Mouse (Mus musculus): ENCODE measurements at regions not wholly inside any gene's neighbourhood (a gene's known extent, or its start where the extent isn't known, plus 50 kb on each side); places are given as distances from the start of the nearest gene placed in this dataset.

GRCm38 (mm10) chr8:97308304-97308703 lies 1420.0 kb upstream of the Got2 start:
- 63% methylated on average over 7 of the region's 7 CpGs for WGBS
- no peaks in the 10 kb centered on the region for H3K27me3 ChIP-seq (replicated peaks; ENCODE audit: control insufficient read depth, insufficient read depth, low read length)

GRCm38 (mm10) chr8:97270582-97270981 lies 1382.2 kb upstream of the Got2 start:
- no peaks in the 10 kb centered on the region for H3K9me3 ChIP-seq (ENCODE audit: control insufficient read depth, low read length)
- no peak for DNase-seq (ENCODE audit: low spot score)
- no peak overlapping the region for H3K4me2 ChIP-seq (ENCODE audit: low read length)
- ATAC-seq (replicated peaks; ENCODE audit: low FRiP score, low TSS enrichment, low read depth) = no peak
- 72% methylated on average over 3 of the region's 3 CpGs for WGBS
- H3K27ac ChIP-seq (ENCODE audit: low read depth) = no peak overlapping the region
- H3K27me3 ChIP-seq (replicated peaks; ENCODE audit: control insufficient read depth, insufficient read depth, low read length) = no peaks in the 10 kb centered on the region
- H3K36me3 ChIP-seq (ENCODE audit: control insufficient read depth, insufficient read depth, low read length) = no peaks in the 10 kb centered on the region
- no peak overlapping the region for H3K4me3 ChIP-seq (ENCODE audit: low read depth, low read length)
- H3K9ac ChIP-seq (ENCODE audit: low read length) = no peak overlapping the region
- no peaks in the 10 kb centered on the region for H3K4me1 ChIP-seq (replicated peaks; ENCODE audit: control insufficient read depth, insufficient read depth, low read length)

More at GRCm38 (mm10) chr8:97308304-97308703, 1420.0 kb upstream of the Got2 start:
- H3K27ac ChIP-seq (ENCODE audit: low read depth) = no peak overlapping the region
- ATAC-seq (replicated peaks; ENCODE audit: low FRiP score, low TSS enrichment, low read depth) (no peak), DNase-seq (ENCODE audit: low spot score) (no peak)
- H3K9ac ChIP-seq (ENCODE audit: low read length) = no peak overlapping the region
- H3K36me3 ChIP-seq (ENCODE audit: control insufficient read depth, insufficient read depth, low read length) = no peaks in the 10 kb centered on the region
- H3K4me1 ChIP-seq (replicated peaks; ENCODE audit: control insufficient read depth, insufficient read depth, low read length) = no peaks in the 10 kb centered on the region
- H3K9me3 ChIP-seq (ENCODE audit: control insufficient read depth, low read length) = no peaks in the 10 kb centered on the region
- no peak overlapping the region for H3K4me3 ChIP-seq (ENCODE audit: low read depth, low read length)
- no peak overlapping the region for H3K4me2 ChIP-seq (ENCODE audit: low read length)

GRCm38 (mm10) chr8:97260964-97261363 lies 1372.6 kb upstream of the Got2 start:
- H3K27me3 ChIP-seq (replicated peaks; ENCODE audit: control insufficient read depth, insufficient read depth, low read length) = no peaks in the 10 kb centered on the region
- no peaks in the 10 kb centered on the region for H3K9me3 ChIP-seq (ENCODE audit: control insufficient read depth, low read length)
- ATAC-seq (replicated peaks; ENCODE audit: low FRiP score, low TSS enrichment, low read depth) (no peak), DNase-seq (ENCODE audit: low spot score) (no peak)
- no peaks in the 10 kb centered on the region for H3K4me1 ChIP-seq (replicated peaks; ENCODE audit: control insufficient read depth, insufficient read depth, low read length)
- H3K27ac ChIP-seq (ENCODE audit: low read depth) = no peak overlapping the region
- 98% methylated on average over 1 of the region's 1 CpGs for WGBS
- no peak overlapping the region for H3K4me3 ChIP-seq (ENCODE audit: low read depth, low read length)
- no peaks in the 10 kb centered on the region for H3K36me3 ChIP-seq (ENCODE audit: control insufficient read depth, insufficient read depth, low read length)
- no peak overlapping the region for H3K9ac ChIP-seq (ENCODE audit: low read length)
- H3K4me2 ChIP-seq (ENCODE audit: low read length) = no peak overlapping the region

GRCm38 (mm10) chr8:97254169-97254568 lies 1365.8 kb upstream of the Got2 start:
- no peak overlapping the region for H3K4me3 ChIP-seq (ENCODE audit: low read depth, low read length)
- no peaks in the 10 kb centered on the region for H3K9me3 ChIP-seq (ENCODE audit: control insufficient read depth, low read length)
- no peak for ATAC-seq (replicated peaks; ENCODE audit: low FRiP score, low TSS enrichment, low read depth)

GRCm38 (mm10) chr8:97252232-97252631 lies 1363.9 kb upstream of the Got2 start:
- no peaks in the 10 kb centered on the region for H3K9me3 ChIP-seq (ENCODE audit: control insufficient read depth, low read length)
- WGBS = 92% methylated on average over 3 of the region's 3 CpGs
- no peak for DNase-seq (ENCODE audit: low spot score)
- no peaks in the 10 kb centered on the region for H3K27me3 ChIP-seq (replicated peaks; ENCODE audit: control insufficient read depth, insufficient read depth, low read length)
- no peaks in the 10 kb centered on the region for H3K4me1 ChIP-seq (replicated peaks; ENCODE audit: control insufficient read depth, insufficient read depth, low read length)
- H3K4me2 ChIP-seq (ENCODE audit: low read length) = no peak overlapping the region
- H3K9ac ChIP-seq (ENCODE audit: low read length) = no peak overlapping the region
- no peak overlapping the region for H3K4me3 ChIP-seq (ENCODE audit: low read depth, low read length)
- no peaks in the 10 kb centered on the region for H3K36me3 ChIP-seq (ENCODE audit: control insufficient read depth, insufficient read depth, low read length)
- H3K27ac ChIP-seq (ENCODE audit: low read depth) = no peak overlapping the region
- ATAC-seq (replicated peaks; ENCODE audit: low FRiP score, low TSS enrichment, low read depth) = no peak

More at GRCm38 (mm10) chr8:97254169-97254568, 1365.8 kb upstream of the Got2 start:
- no peak overlapping the region for H3K4me2 ChIP-seq (ENCODE audit: low read length)
- H3K27me3 ChIP-seq (replicated peaks; ENCODE audit: control insufficient read depth, insufficient read depth, low read length) = no peaks in the 10 kb centered on the region
- no peak overlapping the region for H3K27ac ChIP-seq (ENCODE audit: low read depth)
- no peak for DNase-seq (ENCODE audit: low spot score)
- H3K36me3 ChIP-seq (ENCODE audit: control insufficient read depth, insufficient read depth, low read length) = no peaks in the 10 kb centered on the region
- no peaks in the 10 kb centered on the region for H3K4me1 ChIP-seq (replicated peaks; ENCODE audit: control insufficient read depth, insufficient read depth, low read length)
- no peak overlapping the region for H3K9ac ChIP-seq (ENCODE audit: low read length)

- H3K9ac ChIP-seq (ENCODE audit: low read length) = no peak overlapping the region
- H3K27ac ChIP-seq (ENCODE audit: low read depth) = no peak overlapping the region
- H3K4me1 ChIP-seq (replicated peaks; ENCODE audit: control insufficient read depth, insufficient read depth, low read length) = no peaks in the 10 kb centered on the region
- DNase-seq (ENCODE audit: low spot score) = peak; percentile 55
- WGBS = 50% methylated on average over 5 of the region's 5 CpGs
- no peak for ATAC-seq (replicated peaks; ENCODE audit: low FRiP score, low TSS enrichment, low read depth)
- no peaks in the 10 kb centered on the region for H3K36me3 ChIP-seq (ENCODE audit: control insufficient read depth, insufficient read depth, low read length)
- no peaks in the 10 kb centered on the region for H3K9me3 ChIP-seq (ENCODE audit: control insufficient read depth, low read length)
- no peaks in the 10 kb centered on the region for H3K27me3 ChIP-seq (replicated peaks; ENCODE audit: control insufficient read depth, insufficient read depth, low read length)
- H3K4me2 ChIP-seq (ENCODE audit: low read length) = no peak overlapping the region
- no peak overlapping the region for H3K4me3 ChIP-seq (ENCODE audit: low read depth, low read length)
Observed at GRCm38 (mm10) chr8:97251458-97251865, 1363.1 kb upstream of the Got2 start.

GRCm38 (mm10) chr8:97234551-97235107 lies 1346.3 kb upstream of the Got2 start:
- Histone ChIP-seq H3K4me2 (ENCODE audit: low read length) (no peak overlapping the region), H3K4me3 (ENCODE audit: low read depth, low read length) (no peak overlapping the region), H3K36me3 (ENCODE audit: control insufficient read depth, insufficient read depth, low read length) (no peaks in the 10 kb centered on the region), H3K4me1 (replicated peaks; ENCODE audit: control insufficient read depth, insufficient read depth, low read length) (no peaks in the 10 kb centered on the region), H3K9ac (ENCODE audit: low read length) (no peak overlapping the region), H3K27me3 (replicated peaks; ENCODE audit: control insufficient read depth, insufficient read depth, low read length) (no peaks in the 10 kb centered on the region), H3K9me3 (ENCODE audit: control insufficient read depth, low read length) (no peaks in the 10 kb centered on the region), H3K27ac (ENCODE audit: low read depth) (no peak overlapping the region)
- WGBS = 70% methylated on average over 4 of the region's 4 CpGs
- DNase-seq (ENCODE audit: low spot score) (no peak), ATAC-seq (replicated peaks; ENCODE audit: low FRiP score, low TSS enrichment, low read depth) (no peak)

GRCm38 (mm10) chr8:97232619-97233376 lies 1344.5 kb upstream of the Got2 start:
- WGBS = 70% methylated on average over 2 of the region's 2 CpGs
- no peak for ATAC-seq (replicated peaks; ENCODE audit: low FRiP score, low TSS enrichment, low read depth)

GRCm38 (mm10) chr8:97231652-97232051 lies 1343.3 kb upstream of the Got2 start:
- no peak for ATAC-seq (replicated peaks; ENCODE audit: low FRiP score, low TSS enrichment, low read depth)
- no peaks in the 10 kb centered on the region for H3K4me1 ChIP-seq (replicated peaks; ENCODE audit: control insufficient read depth, insufficient read depth, low read length)
- no peaks in the 10 kb centered on the region for H3K36me3 ChIP-seq (ENCODE audit: control insufficient read depth, insufficient read depth, low read length)
- DNase-seq (ENCODE audit: low spot score) = no peak
- H3K9ac ChIP-seq (ENCODE audit: low read length) = no peak overlapping the region
- 88% methylated on average over 5 of the region's 5 CpGs for WGBS
- H3K4me2 ChIP-seq (ENCODE audit: low read length) = no peak overlapping the region
- H3K9me3 ChIP-seq (ENCODE audit: control insufficient read depth, low read length) = no peaks in the 10 kb centered on the region
- no peaks in the 10 kb centered on the region for H3K27me3 ChIP-seq (replicated peaks; ENCODE audit: control insufficient read depth, insufficient read depth, low read length)
- H3K4me3 ChIP-seq (ENCODE audit: low read depth, low read length) = no peak overlapping the region
- no peak overlapping the region for H3K27ac ChIP-seq (ENCODE audit: low read depth)

More at GRCm38 (mm10) chr8:97232619-97233376, 1344.5 kb upstream of the Got2 start:
- Histone ChIP-seq H3K4me2 (ENCODE audit: low read length) (no peak overlapping the region), H3K4me1 (replicated peaks; ENCODE audit: control insufficient read depth, insufficient read depth, low read length) (no peaks in the 10 kb centered on the region), H3K27ac (ENCODE audit: low read depth) (no peak overlapping the region), H3K9ac (ENCODE audit: low read length) (no peak overlapping the region), H3K9me3 (ENCODE audit: control insufficient read depth, low read length) (no peaks in the 10 kb centered on the region), H3K4me3 (ENCODE audit: low read depth, low read length) (no peak overlapping the region), H3K36me3 (ENCODE audit: control insufficient read depth, insufficient read depth, low read length) (no peaks in the 10 kb centered on the region), H3K27me3 (replicated peaks; ENCODE audit: control insufficient read depth, insufficient read depth, low read length) (no peaks in the 10 kb centered on the region)
- DNase-seq (ENCODE audit: low spot score) = no peak
